Mouse (Mus musculus): ENCODE results near the gene Vcan. TPM values are rescaled to one million over a fixed set of nuclear protein-coding genes. Genes with fewer than 3 reads are reported as not detected.
"Not testable (repeated sequence)": the region's sequence is repeated elsewhere in the genome, so short reads cannot be mapped to it uniquely, and the experiment has no call there.

Gene Vcan
- polyA plus RNA-seq (2016; fragmentation: Nextera tagmentation; extraction: Ambion mirVana) = 86.7 and 95.9 TPM in 2 replicates

DNA sequence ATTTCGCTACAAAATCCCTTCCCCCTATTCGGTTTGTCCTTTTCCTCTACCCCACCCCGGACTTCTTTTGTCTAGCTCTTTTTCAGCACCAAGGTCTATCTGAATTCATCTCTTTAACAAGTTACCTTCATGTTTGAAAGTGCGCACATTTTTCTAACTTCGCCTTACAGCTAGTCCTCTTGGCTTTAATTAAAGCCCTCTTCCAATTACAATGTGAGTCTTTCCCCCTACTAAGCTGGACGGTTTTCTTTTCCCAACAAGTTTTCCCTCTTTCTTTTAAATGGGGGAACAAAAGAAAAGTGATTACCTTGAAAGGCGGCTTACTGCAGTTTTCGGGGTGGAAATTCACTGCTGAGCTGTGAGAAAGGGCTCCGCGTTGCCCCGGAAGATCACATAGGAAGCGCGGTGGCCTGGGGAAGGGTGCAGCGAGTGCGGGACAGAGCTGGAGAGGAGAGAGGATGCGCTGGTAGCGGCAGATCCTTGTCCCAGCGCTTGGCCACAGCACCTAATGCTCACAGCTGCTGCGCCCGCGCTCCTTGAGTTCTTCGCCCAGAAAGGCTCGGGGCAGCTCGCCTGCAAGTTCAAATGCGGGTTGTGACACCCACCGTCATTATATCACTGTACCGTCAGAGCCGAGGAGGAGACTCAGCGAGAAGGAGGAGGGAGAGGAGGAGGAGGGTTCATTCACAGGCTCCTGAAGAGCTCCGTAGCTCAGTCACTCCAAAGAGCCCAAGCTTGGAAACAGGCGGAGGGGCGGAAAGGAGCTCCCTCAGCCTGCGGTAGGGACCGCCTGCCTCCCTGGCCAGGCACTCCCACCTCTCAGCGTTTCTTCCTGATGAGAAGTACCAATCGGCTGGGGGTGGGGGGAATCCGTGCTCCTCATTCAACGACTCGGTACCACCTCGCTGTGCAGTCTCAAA is at the start of gene Vcan:
TSS of gene Vcan (minus strand) at position 744 of the 920 bp plus-strand sequence.
- H3K36me3 ChIP-seq = no peaks in the 10 kb centered on the region
- WGBS = under 1% methylated on average over 40 of the region's 40 CpGs
- no peaks in the 10 kb centered on the region for H3K9me3 ChIP-seq (replicated peaks)
- peak; percentile 67 for ATAC-seq (ENCODE audit: low FRiP score)
- H3K27me3 ChIP-seq = no peaks in the 10 kb centered on the region
- H3K4me2 ChIP-seq (replicated peaks) = peak within 1 kb of the TSS; percentile 96
- peak within 1 kb of the TSS; percentile 91 for H3K27ac ChIP-seq
- peak within 1 kb of the TSS; percentile 78 for H3K9ac ChIP-seq
- H3K4me3 ChIP-seq = peak within 1 kb of the TSS; percentile 61
- peaks cover 22% of the 10 kb centered on the region for H3K4me1 ChIP-seq

DNA sequence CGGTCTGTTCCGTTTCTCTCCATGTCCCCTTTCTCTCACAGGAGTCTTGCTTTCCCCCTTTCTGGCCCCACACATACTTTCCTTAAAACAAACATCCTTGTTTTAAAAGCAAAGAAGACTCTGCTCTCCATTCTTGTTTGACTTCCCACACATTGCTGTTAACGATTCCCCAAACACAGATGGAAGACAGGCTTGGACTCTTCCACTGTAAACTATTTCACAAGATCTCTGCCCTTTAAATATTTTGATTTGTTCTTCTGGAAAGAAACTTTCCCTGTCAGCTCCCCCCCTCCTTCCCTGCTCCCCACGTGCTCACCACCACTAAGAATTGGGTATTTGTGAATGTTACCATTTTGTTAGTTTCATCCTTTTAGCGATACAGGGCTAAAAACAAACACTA is 49.2 kb upstream of the Vcan start:
- WGBS = 57% methylated on average over 5 of the region's 5 CpGs

DNA sequence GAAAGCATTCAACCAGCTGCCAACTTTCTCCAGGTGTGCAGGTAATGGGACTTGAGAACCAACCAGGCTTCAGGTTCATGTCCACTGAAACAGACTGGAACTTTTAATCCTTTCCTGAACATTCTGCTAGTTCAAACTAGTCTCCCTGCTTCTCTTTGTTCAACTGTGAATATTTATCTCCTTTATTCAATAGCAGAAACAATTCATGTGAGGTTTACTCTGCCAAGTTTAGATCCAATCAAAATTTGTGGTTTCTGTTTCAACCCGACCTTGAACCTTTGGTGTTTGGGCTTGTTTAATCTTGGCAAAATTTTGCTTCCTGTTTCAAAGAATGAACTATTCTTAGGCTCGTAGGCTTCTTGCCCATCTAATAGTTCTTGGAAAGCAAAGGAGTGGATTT is 40.6 kb upstream of the Vcan start:
- Histone ChIP-seq H3K27me3 (no peaks in the 10 kb centered on the region), H3K9ac (no peak overlapping the region), H3K9me3 (replicated peaks) (no peaks in the 10 kb centered on the region), H3K4me2 (replicated peaks) (no peak overlapping the region), H3K27ac (no peak overlapping the region), H3K4me3 (no peak overlapping the region), H3K36me3 (no peaks in the 10 kb centered on the region), H3K4me1 (no peaks in the 10 kb centered on the region)
- ATAC-seq (ENCODE audit: low FRiP score) = no peak
- WGBS = 78% methylated on average over 2 of the region's 2 CpGs

More for the DNA sequence above, 49.2 kb upstream of the Vcan start:
- Histone ChIP-seq H3K4me1 (peaks cover 4% of the 10 kb centered on the region; the same call in 1 of the 2 replicates), H3K9me3 (replicated peaks) (no peaks in the 10 kb centered on the region), H3K4me3 (no peak overlapping the region), H3K9ac (no peak overlapping the region), H3K4me2 (replicated peaks) (no peak overlapping the region), H3K27ac (no peak overlapping the region), H3K27me3 (no peaks in the 10 kb centered on the region), H3K36me3 (no peaks in the 10 kb centered on the region)
- ATAC-seq (ENCODE audit: low FRiP score) = no peak

DNA sequence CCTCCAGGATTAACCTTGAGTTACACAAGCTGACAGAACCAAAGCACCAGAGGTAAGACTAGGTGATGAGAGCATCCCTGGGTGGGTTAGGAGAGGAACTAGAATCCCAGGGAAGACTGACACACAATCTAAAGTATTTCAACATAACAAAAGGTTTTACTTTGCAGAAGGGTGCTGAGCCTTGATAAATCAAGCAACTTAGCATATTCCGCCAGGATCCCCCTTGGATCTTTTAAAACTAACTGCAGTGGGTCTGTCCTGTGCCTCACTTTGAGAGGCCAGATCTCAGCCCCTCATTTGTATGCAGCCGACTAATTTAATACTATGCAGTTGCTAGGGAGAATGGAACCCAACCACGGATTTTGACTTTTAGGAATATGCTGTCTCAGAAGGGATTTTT is 38.0 kb upstream of the Vcan start:
- Histone ChIP-seq H3K36me3 (no peaks in the 10 kb centered on the region), H3K27me3 (no peaks in the 10 kb centered on the region), H3K9me3 (replicated peaks) (no peaks in the 10 kb centered on the region), H3K4me2 (replicated peaks) (no peak overlapping the region), H3K9ac (no peak overlapping the region), H3K27ac (no peak overlapping the region), H3K4me1 (no peaks in the 10 kb centered on the region), H3K4me3 (no peak overlapping the region)
- no peak for ATAC-seq (ENCODE audit: low FRiP score)
- WGBS = 47% methylated on average over 3 of the region's 3 CpGs

DNA sequence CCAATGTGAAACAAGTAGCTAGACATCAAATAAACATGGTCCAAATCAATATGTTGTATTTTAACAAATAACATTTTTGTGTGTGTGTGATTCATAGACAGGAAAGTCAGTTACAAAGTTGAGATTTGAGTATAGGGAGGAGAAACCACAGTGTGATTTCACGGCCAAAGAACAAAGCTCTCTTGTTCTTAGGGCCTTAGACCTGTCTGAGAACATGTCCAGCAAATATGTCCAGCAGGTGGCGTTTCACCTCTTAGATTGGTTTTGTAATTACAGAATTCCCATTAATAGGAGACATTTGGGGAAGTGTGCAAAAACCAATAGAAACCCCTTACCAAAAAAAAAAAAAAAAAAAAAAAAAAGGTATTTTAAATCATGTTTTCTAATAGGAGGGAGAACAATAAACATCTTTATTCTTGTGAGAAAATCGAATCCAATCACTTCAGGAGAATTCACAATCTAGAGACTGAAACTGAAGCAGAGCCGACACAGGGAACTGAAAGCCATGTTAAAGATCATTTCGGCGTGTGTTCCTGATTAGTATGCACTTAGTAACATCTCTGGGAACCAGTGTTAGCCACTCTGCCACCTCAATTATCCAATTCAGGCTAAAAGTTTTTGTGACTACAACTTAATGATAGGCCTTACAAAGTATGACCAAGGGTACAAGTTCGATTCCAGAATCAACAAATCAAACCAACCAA is 37.1 kb upstream of the Vcan start:
- Histone ChIP-seq H3K4me3 (no peak overlapping the region), H3K27ac (no peak overlapping the region), H3K36me3 (no peaks in the 10 kb centered on the region), H3K4me1 (no peaks in the 10 kb centered on the region), H3K4me2 (replicated peaks) (no peak overlapping the region), H3K9me3 (replicated peaks) (no peaks in the 10 kb centered on the region), H3K27me3 (no peaks in the 10 kb centered on the region), H3K9ac (no peak overlapping the region)
- WGBS = 61% methylated on average over 7 of the region's 7 CpGs
- no peak for ATAC-seq (ENCODE audit: low FRiP score)

DNA sequence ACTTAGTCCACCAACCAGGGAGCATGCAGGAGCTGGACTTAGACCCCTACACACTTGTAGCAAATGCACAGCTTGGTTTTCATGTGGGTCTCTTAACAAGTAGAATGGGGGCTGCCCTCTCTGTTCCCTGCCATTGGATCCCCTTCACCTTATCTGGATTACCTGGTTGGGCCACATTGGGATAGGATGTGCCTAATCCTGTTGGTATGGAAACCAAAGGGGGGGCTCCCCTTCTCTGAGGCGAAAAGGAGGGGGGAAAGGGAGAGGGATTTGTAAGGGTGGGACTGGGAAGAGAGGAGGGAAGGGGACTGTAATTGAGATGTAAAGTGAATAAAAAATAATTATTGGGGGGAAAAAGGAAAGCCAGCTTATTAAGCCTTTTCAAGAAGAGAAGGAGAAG is 35.5 kb upstream of the Vcan start:
- no peak overlapping the region for H3K27ac ChIP-seq
- no peaks in the 10 kb centered on the region for H3K36me3 ChIP-seq
- H3K4me2 ChIP-seq (replicated peaks) = no peak overlapping the region
- WGBS = 47% methylated on average over 1 of the region's 1 CpGs
- no peak overlapping the region for H3K9ac ChIP-seq
- H3K4me3 ChIP-seq = no peak overlapping the region
- H3K9me3 ChIP-seq (replicated peaks) = no peaks in the 10 kb centered on the region
- no peaks in the 10 kb centered on the region for H3K4me1 ChIP-seq
- no peaks in the 10 kb centered on the region for H3K27me3 ChIP-seq
- 0 out of 2 replicates have a peak, but pooled peaks have one; percentile 11 for ATAC-seq (ENCODE audit: low FRiP score)

DNA sequence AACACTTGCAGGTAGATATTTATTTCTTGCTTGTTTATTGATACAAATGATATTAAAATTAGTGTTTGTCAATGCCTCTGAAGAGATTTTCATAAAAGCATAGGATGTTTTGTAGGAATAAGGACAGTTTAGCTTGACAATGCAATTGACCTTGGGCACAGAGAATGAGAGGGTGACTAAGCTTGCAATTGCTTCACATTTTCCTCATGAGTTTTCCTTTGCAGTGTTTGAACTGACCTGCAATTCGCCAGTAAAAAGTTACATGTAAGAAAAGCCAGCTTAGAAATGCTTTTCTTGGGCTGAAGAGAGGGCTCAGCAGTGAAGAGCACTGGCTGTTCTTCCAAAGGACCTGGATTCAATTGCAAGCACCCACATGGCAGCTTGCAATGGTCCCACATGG is 34.8 kb upstream of the Vcan start:
- WGBS = 89% methylated on average over 1 of the region's 1 CpGs
- no peaks in the 10 kb centered on the region for H3K36me3 ChIP-seq
- no peak overlapping the region for H3K4me2 ChIP-seq (replicated peaks)
- no peaks in the 10 kb centered on the region for H3K4me1 ChIP-seq
- no peaks in the 10 kb centered on the region for H3K27me3 ChIP-seq
- H3K27ac ChIP-seq = no peak overlapping the region
- ATAC-seq (ENCODE audit: low FRiP score) = no peak
- H3K9me3 ChIP-seq (replicated peaks) = no peaks in the 10 kb centered on the region
- no peak overlapping the region for H3K9ac ChIP-seq
- no peak overlapping the region for H3K4me3 ChIP-seq

DNA sequence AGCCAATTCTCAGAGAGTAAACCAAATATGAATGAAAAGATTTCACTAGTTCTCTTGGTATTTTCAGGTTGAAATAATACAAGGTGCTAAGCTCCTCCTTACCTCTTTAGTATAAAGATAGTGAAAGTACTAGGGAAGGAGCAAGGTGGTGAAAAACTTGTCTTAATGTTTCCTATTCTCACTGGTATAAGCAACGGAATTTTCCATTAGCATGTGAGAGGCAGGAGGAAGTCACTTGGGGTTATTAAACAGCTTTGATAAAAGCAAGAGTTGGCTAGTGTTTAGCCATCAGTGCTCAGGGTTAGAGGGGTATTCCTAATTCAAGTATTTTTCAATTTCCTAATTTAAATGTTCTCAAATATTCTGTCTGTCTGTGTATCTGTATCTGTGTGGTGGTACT is 24.2 kb upstream of the Vcan start:
- H3K9ac ChIP-seq = no peak overlapping the region
- 73% methylated on average over 1 of the region's 1 CpGs for WGBS
- no peak for ATAC-seq (ENCODE audit: low FRiP score)
- H3K27ac ChIP-seq = no peak overlapping the region
- no peak overlapping the region for H3K4me2 ChIP-seq (replicated peaks)
- H3K36me3 ChIP-seq = no peaks in the 10 kb centered on the region
- no peaks in the 10 kb centered on the region; the same call in 1 of the 2 replicates for H3K9me3 ChIP-seq (replicated peaks)
- H3K4me3 ChIP-seq = no peak overlapping the region
- H3K27me3 ChIP-seq = no peaks in the 10 kb centered on the region
- no peaks in the 10 kb centered on the region for H3K4me1 ChIP-seq

DNA sequence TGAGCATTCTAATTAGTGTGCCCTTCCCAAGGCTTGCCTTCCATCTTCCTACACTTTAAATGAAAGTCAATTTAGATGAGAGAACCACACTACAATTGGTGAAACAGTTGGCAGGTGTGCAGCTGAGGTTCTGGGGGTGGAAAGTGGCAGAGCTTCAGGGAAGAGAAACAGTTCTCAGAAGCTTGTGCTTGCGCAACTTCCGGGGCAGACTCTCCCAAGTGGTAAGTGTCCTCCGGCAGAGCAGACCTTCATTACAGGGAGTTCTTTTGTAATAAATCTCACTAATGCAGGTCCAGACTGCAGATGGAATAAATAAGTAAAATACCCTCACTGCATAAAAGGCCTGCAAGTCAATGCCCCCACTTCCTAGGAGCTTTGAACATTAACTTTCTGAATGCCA is 23.7 kb upstream of the Vcan start:
- Histone ChIP-seq H3K9me3 (replicated peaks) (no peaks in the 10 kb centered on the region; the same call in 1 of the 2 replicates), H3K4me2 (replicated peaks) (no peak overlapping the region), H3K27me3 (no peaks in the 10 kb centered on the region), H3K27ac (no peak overlapping the region), H3K4me3 (no peak overlapping the region), H3K36me3 (no peaks in the 10 kb centered on the region), H3K4me1 (no peaks in the 10 kb centered on the region), H3K9ac (no peak overlapping the region)
- 90% methylated on average over 3 of the region's 3 CpGs for WGBS
- no peak for ATAC-seq (ENCODE audit: low FRiP score)

DNA sequence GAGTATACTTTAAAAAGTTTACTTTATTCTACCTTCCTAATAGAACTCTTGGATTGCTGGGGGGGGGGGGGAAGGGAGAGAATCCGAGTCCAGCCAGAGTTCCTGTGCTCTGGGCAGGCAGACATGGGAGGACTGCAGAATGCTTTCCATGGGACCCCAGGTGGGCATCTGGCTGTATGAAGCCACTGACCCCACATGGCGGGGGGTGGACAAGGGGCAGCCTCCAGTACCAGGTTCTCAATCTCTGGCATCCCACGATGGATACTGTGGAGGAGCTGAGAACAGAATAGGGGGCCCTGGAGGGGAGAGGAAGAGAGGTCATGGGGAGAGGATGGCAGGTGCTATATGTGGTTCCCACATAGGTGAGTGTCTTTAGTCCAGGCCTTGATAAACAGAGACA is 20.0 kb upstream of the Vcan start:
- no peak overlapping the region for H3K27ac ChIP-seq
- WGBS = 65% methylated on average over 2 of the region's 3 CpGs
- no peaks in the 10 kb centered on the region for H3K4me1 ChIP-seq
- H3K27me3 ChIP-seq = no peaks in the 10 kb centered on the region
- no peak for ATAC-seq (ENCODE audit: low FRiP score)
- H3K9ac ChIP-seq = no peak overlapping the region
- H3K9me3 ChIP-seq (replicated peaks) = no peaks in the 10 kb centered on the region
- H3K36me3 ChIP-seq = no peaks in the 10 kb centered on the region
- no peak overlapping the region for H3K4me2 ChIP-seq (replicated peaks)
- no peak overlapping the region for H3K4me3 ChIP-seq

DNA sequence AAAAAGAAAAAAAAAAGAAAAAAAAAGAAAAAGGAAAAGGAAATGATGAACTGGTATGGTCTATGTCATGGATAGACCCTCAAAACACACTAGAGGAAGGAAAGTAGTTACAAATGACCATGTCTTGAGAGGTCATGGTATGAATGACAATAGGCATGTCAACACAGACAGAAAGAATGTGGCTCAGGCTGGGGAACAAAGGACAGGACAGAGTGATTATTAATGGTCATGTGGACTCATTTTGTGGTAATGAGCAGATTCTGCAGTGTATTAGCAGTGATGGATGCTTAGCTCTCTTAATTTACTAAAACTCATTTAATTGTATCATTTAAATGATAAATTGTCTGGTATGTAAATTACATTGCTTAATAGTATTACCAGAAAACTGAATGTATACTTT is 14.0 kb upstream of the Vcan start:
- Histone ChIP-seq H3K4me1 (no peaks in the 10 kb centered on the region), H3K9ac (no peak overlapping the region), H3K4me2 (replicated peaks) (no peak overlapping the region), H3K27ac (no peak overlapping the region), H3K27me3 (no peaks in the 10 kb centered on the region), H3K9me3 (replicated peaks) (no peaks in the 10 kb centered on the region), H3K36me3 (no peaks in the 10 kb centered on the region), H3K4me3 (no peak overlapping the region)
- ATAC-seq (ENCODE audit: low FRiP score) = peak; percentile 58; the same call in 1 of the 2 replicates

DNA sequence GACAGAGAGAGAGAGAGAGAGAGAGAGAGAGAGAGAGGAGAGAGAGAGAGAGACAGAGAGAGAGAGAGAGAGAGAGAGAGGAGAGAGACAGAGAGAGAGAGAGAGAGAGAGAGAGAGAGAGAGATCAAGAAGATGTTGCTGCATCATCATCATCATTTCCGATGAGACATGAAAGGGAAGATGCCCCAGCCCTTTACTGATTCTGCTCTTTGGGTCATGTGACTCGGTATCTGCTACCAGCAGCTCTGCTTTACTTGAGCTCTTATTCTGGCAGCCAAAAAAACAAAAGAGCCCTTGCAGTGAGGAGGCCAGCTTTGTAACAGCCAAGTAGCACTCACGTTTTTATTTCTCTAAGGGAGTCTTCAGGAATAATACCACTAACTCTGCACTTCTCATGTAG is 8.3 kb upstream of the Vcan start:
- not testable (repeated sequence) for H3K27ac ChIP-seq; H3K27me3 ChIP-seq; H3K9ac ChIP-seq; H3K4me1 ChIP-seq; ATAC-seq (ENCODE audit: low FRiP score); H3K36me3 ChIP-seq; H3K4me3 ChIP-seq; H3K4me2 ChIP-seq (replicated peaks); H3K9me3 ChIP-seq (replicated peaks)
- 22% methylated on average over 3 of the region's 3 CpGs for WGBS
